Mouse (Mus musculus) telencephalon, adult 2 months (tissue): ENCODE measurements around the gene Gm37240.

ENCODE experiments used
- DNase-seq: peaks from one replicate; pipeline ENCODE4 v3.0.0-alpha.2; 2011; ENCODE audit warnings: low read depth, low spot score

Gene Gm37240

DNA sequence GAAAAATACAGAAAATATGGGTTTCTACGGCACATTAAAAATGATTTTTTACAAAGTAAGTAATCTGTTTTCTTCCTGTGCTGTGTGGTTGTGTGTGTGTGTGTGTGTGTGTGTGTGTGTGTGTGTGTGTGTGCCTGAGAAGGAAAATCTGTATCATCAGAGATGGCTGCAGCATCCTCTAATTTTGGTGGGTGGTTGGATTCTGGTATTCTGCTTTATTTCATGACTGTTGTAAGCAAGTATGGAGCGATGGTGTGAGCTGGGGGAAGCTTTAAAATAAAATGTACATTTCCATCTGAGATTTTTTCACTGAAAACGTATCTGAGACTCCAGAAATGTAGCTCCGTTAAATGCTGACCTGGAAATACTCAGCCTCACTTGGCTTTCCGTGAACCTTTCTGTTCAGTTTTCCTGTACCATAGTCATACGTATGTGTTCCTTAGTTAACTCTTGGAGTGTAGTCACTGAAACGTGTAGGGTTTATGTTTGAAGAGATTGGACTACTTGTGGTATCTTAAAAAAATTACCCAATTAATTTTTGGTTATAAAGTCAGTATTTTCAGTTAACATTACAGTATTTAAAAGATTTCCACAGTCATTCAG is 934.6 kb downstream of the Gm37240 start:
- DNase-seq = no peak

- DNase-seq = peak; percentile 89
These were observed 935.2 kb downstream of the Gm37240 start for GRCm38 (mm10) chr3:84952135-84952534.

GRCm38 (mm10) chr3:84951698-84952097 is 935.6 kb downstream of the Gm37240 start:
- DNase-seq = no peak

DNA sequence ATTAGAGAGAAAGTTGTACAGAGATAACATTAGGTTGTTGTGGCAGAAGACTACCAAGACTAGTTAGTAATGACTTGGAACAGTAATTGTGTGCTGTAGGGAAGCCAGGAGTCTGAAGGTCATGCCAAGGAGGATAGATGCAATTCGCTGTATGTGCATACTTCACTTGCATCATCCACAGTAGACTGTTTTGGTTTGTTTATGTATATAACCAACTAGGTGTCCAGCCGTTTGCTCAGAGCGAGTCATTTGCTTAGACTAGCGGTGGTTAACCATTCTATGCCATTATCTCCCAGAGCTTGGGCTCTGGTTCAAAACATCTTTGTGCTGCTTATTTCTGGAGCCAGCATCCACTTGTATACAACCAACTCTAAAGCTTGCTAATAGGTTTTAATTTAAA is 937.9 kb downstream of the Gm37240 start:
- DNase-seq = no peak

DNA sequence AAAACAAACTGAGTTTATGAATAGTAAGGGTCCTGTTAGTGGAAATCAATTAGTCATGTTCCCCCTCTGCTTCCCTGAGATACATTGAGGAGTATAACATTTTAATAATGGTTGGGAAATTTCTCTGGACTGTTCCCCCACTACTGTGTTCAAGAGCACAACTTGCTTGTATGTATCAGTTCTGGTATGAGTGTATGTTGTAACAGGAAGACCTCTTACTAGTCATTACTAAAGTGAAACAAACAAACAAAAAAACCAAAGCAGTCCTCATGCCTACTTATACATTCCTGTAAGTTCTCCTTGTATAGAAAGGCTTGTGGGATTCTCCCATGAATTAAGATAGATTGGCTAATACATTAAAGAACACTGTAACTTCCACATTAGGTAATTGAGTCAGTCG is 940.9 kb downstream of the Gm37240 start:
- DNase-seq = no peak

- no peak for DNase-seq
These were observed 942.4 kb downstream of the Gm37240 start for GRCm38 (mm10) chr3:84944933-84945332.

DNA sequence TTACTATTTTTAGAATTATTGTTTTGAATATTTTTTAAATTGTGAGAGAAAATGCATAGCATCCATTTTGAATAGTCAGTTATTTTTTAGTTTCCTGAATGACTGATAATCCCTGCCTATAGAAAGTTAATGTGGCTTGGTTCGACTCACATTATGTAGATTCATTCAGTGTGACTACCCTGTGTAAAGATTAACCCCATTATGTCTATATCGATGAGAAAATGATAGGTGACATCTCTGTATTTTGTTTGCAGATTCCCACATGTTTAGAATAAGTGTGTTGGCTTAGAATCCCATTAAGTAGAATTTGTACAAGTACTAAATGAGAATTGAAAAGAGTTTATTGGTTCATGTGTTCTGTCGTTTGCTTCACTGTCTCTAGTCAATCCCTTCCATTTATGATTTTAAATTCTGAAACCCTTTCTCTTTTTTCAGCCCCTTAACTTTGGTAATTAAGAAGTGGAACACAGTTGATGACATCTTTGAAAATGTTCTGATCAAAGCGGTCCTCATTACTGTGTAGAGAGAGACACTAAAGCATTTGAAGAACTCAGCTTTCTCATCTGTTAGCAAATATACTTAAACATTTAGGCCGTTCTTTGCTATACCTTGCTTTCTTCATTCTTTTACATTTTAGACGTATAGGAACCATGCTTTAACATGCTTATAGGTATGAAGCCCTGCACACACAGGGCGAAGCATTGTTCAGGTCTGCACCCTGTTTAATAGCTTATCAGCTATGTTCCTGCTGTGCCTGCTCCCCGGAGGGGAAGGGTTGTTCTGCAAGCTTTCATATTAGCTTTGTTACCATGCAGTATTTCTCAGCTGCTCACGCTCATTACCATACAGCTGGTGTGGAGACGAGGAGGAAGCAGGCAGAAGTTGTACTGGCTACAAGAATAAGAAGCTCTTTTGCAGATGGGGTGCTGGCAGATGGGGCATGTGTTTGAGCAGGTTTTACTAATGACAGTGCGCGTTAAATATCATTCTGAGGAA is 949.7 kb downstream of the Gm37240 start:
- no peak for DNase-seq

- DNase-seq = no peak
These were observed 950.4 kb downstream of the Gm37240 start for GRCm38 (mm10) chr3:84936956-84937355.

DNA sequence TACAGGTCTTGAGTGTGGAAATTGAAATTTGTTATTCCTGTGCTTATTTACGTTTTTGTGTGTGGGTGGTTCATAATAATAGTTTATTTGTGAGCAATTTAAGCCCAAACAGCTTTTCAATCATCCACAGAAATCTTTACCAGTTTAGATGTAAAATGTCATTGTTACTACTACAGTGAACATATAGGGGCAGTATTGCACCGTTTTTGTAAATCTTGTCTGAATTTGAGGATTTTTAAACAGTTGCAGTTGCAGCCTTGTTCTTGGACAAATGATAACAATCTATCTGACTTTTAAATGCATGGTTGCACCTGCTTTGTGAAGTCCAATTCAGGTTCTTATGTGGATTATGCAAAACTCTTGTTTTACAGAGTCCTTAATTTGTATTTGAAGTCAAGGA is 951.1 kb downstream of the Gm37240 start:
- DNase-seq = no peak

DNA sequence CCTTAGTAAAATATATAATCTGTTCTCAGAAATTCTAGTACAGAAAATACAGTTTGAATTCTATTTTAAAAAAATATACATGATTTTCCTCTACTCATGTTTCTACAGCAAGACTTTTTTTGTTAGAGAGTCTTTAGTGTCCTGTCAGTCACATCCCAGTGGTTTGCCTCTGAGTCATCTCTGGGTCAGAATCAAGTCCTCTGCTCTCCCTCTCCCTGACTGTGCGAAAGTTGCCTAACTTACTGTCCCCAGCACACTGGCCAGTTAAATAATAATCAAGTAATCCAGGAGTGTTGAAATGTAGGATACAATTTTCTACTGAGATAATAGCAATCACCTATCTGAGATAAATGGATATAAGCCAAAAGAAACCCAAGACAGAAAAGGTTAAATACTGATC is 951.6 kb downstream of the Gm37240 start:
- no peak for DNase-seq

DNA sequence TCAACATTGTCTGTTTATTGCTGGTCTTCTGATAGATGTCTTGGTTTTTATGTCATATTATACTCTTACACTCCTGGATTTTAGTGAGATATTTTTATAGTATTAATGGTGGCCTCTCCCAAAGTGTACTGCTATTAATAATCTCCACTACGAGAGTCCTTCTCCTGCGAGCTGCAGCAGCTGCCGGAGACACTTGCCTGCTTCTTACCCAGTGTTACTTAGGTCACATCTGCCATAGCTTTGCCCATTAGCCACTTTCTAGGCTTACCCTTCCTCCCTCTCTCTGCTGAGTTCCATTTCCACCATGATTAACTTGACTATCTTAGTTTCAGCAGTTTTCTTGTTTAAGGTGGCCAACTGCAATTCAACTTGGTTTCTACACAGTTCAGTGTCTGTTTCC is 956.6 kb downstream of the Gm37240 start:
- DNase-seq = no peak

- DNase-seq = no peak
These were observed 958.1 kb downstream of the Gm37240 start for GRCm38 (mm10) chr3:84929171-84929570.

DNA sequence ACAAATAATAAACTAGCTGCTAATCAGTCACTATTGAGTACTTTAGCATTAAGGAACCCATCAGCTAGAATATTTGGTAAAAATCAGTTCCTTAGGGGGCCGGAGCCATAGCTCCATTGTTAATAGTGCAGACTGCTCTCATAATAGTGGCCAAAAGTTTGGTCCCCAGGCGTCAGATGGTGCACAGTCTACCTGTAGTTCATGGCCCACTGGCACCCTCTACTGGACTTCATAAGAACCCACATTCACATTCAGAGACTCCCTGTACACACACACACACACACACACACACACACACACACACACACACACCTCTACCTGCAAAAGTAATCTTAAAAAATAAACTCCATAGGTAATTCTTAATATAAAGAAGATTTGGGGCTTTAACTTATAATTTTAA is 959.4 kb downstream of the Gm37240 start:
- no peak for DNase-seq

- no peak for DNase-seq
These were observed 960.0 kb downstream of the Gm37240 start for GRCm38 (mm10) chr3:84927168-84927794.

DNA sequence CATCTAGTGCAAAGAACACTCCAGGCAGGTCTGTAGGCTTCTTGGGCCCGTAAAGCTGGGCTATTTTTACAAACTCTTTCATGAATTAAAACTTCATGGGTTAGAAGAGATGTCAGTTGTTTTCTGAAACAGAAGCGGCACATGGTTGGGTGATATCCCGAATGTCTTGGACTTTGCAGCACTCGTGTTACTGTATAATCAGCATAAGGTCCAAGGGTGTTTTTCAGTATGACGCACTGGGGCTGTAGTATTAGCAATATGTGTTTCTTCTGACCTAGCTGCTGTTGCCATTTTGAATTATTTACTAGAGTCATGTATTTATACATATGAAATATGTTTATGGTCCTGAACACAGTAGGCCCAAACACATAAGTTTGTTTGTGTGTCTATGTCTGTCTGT is 961.2 kb downstream of the Gm37240 start:
- DNase-seq = no peak

DNA sequence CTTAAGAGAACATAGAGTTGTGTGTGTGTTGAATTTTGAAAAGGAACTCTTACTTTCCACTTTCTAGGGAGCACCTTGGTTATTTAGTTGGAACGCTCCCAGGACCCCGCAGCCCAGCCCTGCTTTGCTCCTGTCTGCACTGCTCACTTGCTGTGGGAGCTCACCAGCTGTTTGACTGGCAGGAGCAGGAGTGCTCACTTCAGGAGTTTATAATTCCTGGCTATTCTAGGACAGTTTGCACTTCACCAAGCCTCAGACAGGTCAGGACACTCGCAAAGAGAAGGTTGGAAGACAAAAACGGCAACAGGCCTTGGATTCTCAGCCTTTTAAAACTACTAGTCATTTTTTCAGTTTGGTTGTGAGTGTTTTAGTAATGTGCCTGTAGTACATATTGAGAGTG is 962.1 kb downstream of the Gm37240 start:
- DNase-seq = no peak

- DNase-seq = no peak
These were observed 963.6 kb downstream of the Gm37240 start for GRCm38 (mm10) chr3:84923670-84924069.

GRCm38 (mm10) chr3:84923256-84923655 is 964.1 kb downstream of the Gm37240 start:
- DNase-seq = no peak

DNA sequence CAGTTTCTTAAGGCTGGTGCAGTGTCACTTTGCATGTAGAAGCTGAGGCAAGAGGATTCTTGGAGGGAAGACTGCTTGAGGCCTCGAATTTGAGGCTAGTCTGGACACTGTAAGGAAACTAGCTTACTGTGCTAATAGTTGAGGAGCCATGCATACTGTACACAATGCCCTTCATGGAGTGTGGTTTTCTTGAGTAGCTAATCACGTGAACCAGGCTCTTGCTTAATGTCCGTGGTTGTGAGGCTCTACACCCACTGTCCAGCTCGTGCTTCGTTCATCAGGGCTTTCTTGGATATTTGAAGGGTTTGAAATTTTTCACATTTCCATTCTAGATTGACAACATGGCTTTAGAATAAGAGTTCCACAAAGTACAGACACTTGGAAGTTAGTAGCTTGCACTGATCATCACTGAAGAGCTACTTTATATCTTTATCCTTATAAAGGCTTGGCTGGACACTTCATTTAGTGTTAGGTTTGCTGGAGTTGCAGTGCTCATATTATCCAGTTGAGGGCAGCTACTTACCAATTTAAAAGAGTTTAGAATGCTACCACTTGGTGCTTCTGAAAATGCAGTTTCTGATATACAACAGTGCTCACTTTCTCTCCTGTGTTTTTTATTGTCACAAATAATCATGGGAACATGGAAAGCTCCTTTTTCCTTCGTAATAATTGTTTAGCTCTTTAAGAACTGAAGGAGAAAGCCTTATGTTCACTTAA is 965.5 kb downstream of the Gm37240 start:
- peak; percentile 23 for DNase-seq

GRCm38 (mm10) chr3:84917903-84918679 is 969.2 kb downstream of the Gm37240 start:
- DNase-seq = no peak

DNA sequence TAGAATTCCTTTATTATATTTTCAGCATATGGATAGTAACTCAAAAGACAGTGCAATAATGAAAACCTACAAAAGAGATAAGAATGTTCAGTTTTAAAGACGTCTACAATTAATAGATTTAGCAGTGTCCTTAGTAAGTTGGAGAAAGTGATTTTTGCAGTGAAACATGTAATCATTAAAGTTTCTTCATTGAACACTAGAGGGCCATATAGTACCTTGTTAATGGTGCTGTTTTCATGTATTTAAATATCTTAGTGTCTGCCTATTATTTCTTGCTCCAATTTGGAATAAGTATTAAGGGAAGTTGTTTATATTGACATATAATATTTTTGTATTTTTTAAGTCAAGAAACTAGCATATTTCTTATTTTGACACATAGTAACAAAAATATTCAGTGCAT is 973.0 kb downstream of the Gm37240 start:
- no peak for DNase-seq
